Mouse (Mus musculus) forebrain, embryonic 11.5 days (tissue): ENCODE results near the gene Car12. TPM values are rescaled to one million over a fixed set of nuclear protein-coding genes. Genes with fewer than 3 reads are reported as not detected.

ENCODE experiments used
- ATAC-seq: fragments of 200-750 bp; cut with Nextera tagmentation; replicated peaks from 2 replicates; pipeline ENCODE4 v1.8.0; 2017; ENCODE audit warnings: moderate TSS enrichment; ENCODE audit not compliant: low FRiP score
- DNase-seq: peaks from one replicate; pipeline ENCODE4 v3.0.0-alpha.2; 2017; ENCODE audit warnings: low spot score
- H3K27ac ChIP-seq: fragments of 300-500 bp; sonication (generic); 2 replicates; pipeline ENCODE4 v1.5.1; 2014; ENCODE audit warnings: low read depth, low read length
- H3K27me3 ChIP-seq: fragments of 300-500 bp; sonication (generic); 2 replicates; pipeline ENCODE4 v1.6.1; 2014; ENCODE audit warnings: mild to moderate bottlenecking, low read length, mixed read lengths; ENCODE audit not compliant: control insufficient read depth, insufficient read depth
- H3K36me3 ChIP-seq: fragments of 300-500 bp; sonication (generic); 2 replicates; pipeline ENCODE4 v1.6.1; 2014; ENCODE audit warnings: mild to moderate bottlenecking, low read length, moderate library complexity, mixed read lengths; ENCODE audit not compliant: control insufficient read depth, insufficient read depth
- H3K4me1 ChIP-seq: fragments of 300-500 bp; sonication (generic); replicated peaks from 2 replicates; pipeline ENCODE4 v1.6.1; 2014; ENCODE audit warnings: low read length, mixed read lengths; ENCODE audit not compliant: control insufficient read depth, insufficient read depth
- H3K4me2 ChIP-seq: fragments of 300-500 bp; sonication (generic); 2 replicates; pipeline ENCODE4 v1.6.1; 2014; ENCODE audit warnings: low read depth, mild to moderate bottlenecking, low read length, moderate library complexity, mixed read lengths; ENCODE audit not compliant: severe bottlenecking
- H3K4me3 ChIP-seq: fragments of 300-500 bp; sonication (generic); 2 replicates; pipeline ENCODE4 v1.5.1; 2014; ENCODE audit warnings: low read depth, low read length
- H3K9ac ChIP-seq: fragments of 300-500 bp; sonication (generic); 2 replicates; pipeline ENCODE4 v1.6.1; 2014; ENCODE audit warnings: low read length
- H3K9me3 ChIP-seq: fragments of 300-500 bp; sonication (generic); 2 replicates; pipeline ENCODE4 v1.6.1; 2016; ENCODE audit warnings: low read length, mixed read lengths; ENCODE audit not compliant: control insufficient read depth
- WGBS: fragments of 180-500 bp; shearing (Covaris S2); extraction: QIAGEN DNeasy Blood & Tissue Kit; methylation state at CpG from one replicate; pipeline ENCODE4 v1.1.7; 2014; 5-methylcytosine and 5-hydroxymethylcytosine counted together
- polyA plus RNA-seq: library from polyadenylated mRNA; unstranded; fragments of >200 nt; fragmentation: Nextera tagmentation; extraction: Ambion mirVana; gene quantifications from 2 replicates; pipeline ENCODE4 v1.2.1, GENCODE M21; 2014

Gene Car12
- polyA plus RNA-seq, 1 experiment from 2014 or later, result 1.1 TPM

GRCm38 (mm10) chr9:66734568-66734967 is 21.1 kb downstream of the Car12 start:
- WGBS, result 89% methylated on average over 6 of the region's 6 CpGs
- ATAC-seq (no peak), DNase-seq (no peak)
- Histone ChIP-seq H3K36me3 (no peaks in the 10 kb centered on the region), H3K4me3 (no peak overlapping the region), H3K27me3 (no peaks in the 10 kb centered on the region), H3K27ac (no peak overlapping the region), H3K9me3 (no peaks in the 10 kb centered on the region), H3K4me1 (no peaks in the 10 kb centered on the region), H3K9ac (no peak overlapping the region), H3K4me2 (no peak overlapping the region)

DNA sequence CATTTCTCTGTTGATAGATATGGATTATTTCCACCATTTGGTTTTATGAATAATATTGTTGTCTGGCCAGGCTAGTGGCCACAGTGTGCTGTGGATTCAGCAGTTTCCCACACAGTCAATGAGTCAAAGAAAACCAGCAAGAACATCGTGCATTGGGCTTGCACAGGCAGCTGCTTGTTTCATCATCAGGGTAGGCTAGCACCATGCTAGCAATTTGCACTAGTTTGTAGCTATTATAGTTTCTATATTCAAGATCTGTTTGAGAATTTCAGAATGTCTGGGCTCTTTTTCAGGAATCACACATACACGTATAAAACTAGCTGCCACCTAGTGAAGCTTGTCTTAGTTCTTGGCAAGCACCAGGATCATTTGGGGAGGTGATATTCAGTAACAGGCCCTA is 21.6 kb downstream of the Car12 start:
- Histone ChIP-seq H3K4me1 (no peaks in the 10 kb centered on the region), H3K36me3 (no peaks in the 10 kb centered on the region), H3K9me3 (no peaks in the 10 kb centered on the region), H3K27me3 (no peaks in the 10 kb centered on the region), H3K4me3 (no peak overlapping the region), H3K27ac (no peak overlapping the region), H3K4me2 (no peak overlapping the region), H3K9ac (no peak overlapping the region)
- 92% methylated on average over 2 of the region's 2 CpGs for WGBS
- ATAC-seq, result no peak
- no peak for DNase-seq

GRCm38 (mm10) chr9:66736016-66736415 is 22.5 kb downstream of the Car12 start:
- H3K9me3 ChIP-seq, result no peaks in the 10 kb centered on the region
- H3K4me3 ChIP-seq, result no peak overlapping the region
- 86% methylated on average over 3 of the region's 3 CpGs for WGBS
- H3K4me2 ChIP-seq, result no peak overlapping the region
- DNase-seq (no peak), ATAC-seq (no peak)
- no peaks in the 10 kb centered on the region for H3K27me3 ChIP-seq
- no peaks in the 10 kb centered on the region for H3K36me3 ChIP-seq
- no peaks in the 10 kb centered on the region for H3K4me1 ChIP-seq
- no peak overlapping the region for H3K9ac ChIP-seq
- no peak overlapping the region for H3K27ac ChIP-seq

DNA sequence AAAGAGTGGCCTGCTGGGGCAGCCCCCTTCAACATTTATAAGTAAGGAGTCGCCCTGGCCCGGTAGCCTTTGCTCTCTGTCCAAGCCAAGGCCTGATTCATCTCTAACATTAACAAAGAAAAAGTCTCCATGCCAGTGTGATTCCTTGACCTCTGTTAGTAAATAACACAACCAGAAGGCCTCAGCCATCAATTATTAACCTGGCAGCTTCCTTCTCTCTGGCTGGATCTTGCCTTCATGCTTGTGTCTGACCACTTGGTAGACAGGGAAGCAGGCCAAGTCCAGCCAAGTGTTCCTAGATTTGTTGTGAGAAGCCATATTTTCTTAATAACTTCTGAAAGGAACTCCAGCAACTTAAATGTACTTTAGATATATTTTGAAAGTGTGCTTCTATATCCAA is 23.1 kb downstream of the Car12 start:
- Histone ChIP-seq H3K27ac (no peak overlapping the region), H3K4me3 (no peak overlapping the region), H3K36me3 (no peaks in the 10 kb centered on the region), H3K9me3 (no peaks in the 10 kb centered on the region), H3K4me1 (no peaks in the 10 kb centered on the region), H3K9ac (no peak overlapping the region), H3K27me3 (no peaks in the 10 kb centered on the region), H3K4me2 (no peak overlapping the region)
- ATAC-seq (no peak), DNase-seq (no peak)
- 90% methylated on average over 2 of the region's 2 CpGs for WGBS

DNA sequence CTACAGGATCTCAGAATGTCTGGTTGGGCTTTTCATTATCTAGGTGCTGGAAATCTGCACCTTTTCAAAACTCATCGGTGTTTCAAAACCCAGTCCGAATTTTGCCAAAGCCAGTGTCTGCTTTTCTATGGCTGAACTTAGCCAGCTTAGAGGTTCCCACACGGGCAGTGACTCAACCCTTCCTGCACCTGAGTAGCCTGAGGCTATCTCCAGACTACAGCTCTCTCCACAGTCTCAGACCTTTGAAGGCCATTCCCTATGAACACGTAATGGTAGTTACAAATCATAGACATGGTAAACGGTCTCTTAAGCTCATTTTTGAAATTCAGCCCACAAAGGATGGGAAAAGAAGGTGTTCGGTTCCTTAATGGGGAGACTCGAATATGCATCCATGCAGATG is 26.0 kb downstream of the Car12 start:
- Histone ChIP-seq H3K4me3 (no peak overlapping the region), H3K36me3 (no peaks in the 10 kb centered on the region), H3K27me3 (no peaks in the 10 kb centered on the region), H3K4me1 (no peaks in the 10 kb centered on the region), H3K9me3 (no peaks in the 10 kb centered on the region), H3K9ac (no peak overlapping the region), H3K4me2 (no peak overlapping the region), H3K27ac (no peak overlapping the region)
- WGBS, result 83% methylated on average over 7 of the region's 7 CpGs
- ATAC-seq (no peak), DNase-seq (no peak)

DNA sequence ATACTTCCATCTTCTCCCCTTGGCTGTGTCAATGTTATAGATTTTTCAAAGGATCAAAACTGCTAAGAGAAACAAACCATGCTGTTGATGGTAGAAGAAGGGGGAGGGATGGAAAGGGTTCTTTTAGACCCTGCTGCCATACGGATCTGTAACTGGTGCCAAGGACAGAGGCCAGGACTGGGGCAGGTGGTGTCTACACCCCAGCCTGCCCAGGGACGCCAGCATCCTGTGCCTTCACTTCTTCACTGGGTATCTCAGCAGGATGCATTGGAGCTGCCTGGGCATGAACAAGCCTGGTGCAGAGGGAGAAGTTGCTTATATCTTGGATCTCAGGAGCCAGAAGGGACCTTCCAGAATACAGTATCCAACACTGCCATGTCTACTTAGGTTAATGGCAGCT is 31.0 kb downstream of the Car12 start:
- Histone ChIP-seq H3K4me1 (no peaks in the 10 kb centered on the region), H3K4me3 (no peak overlapping the region), H3K4me2 (no peak overlapping the region), H3K27me3 (no peaks in the 10 kb centered on the region), H3K36me3 (no peaks in the 10 kb centered on the region), H3K9ac (no peak overlapping the region), H3K9me3 (no peaks in the 10 kb centered on the region), H3K27ac (no peak overlapping the region)
- ATAC-seq (no peak), DNase-seq (no peak)
- WGBS, result 92% methylated on average over 2 of the region's 2 CpGs

GRCm38 (mm10) chr9:66748390-66748789 is 34.9 kb downstream of the Car12 start:
- Histone ChIP-seq H3K27ac (no peak overlapping the region), H3K36me3 (no peaks in the 10 kb centered on the region), H3K9ac (no peak overlapping the region), H3K4me2 (no peak overlapping the region), H3K4me3 (no peak overlapping the region), H3K27me3 (no peaks in the 10 kb centered on the region), H3K4me1 (no peaks in the 10 kb centered on the region), H3K9me3 (no peaks in the 10 kb centered on the region)
- ATAC-seq (no peak), DNase-seq (peak; percentile 30)
- WGBS, result 88% methylated on average over 15 of the region's 15 CpGs

GRCm38 (mm10) chr9:66752849-66753248 is 39.4 kb downstream of the Car12 start:
- WGBS, result 89% methylated on average over 6 of the region's 6 CpGs
- Histone ChIP-seq H3K9ac (no peak overlapping the region), H3K27ac (no peak overlapping the region), H3K4me1 (no peaks in the 10 kb centered on the region), H3K4me2 (no peak overlapping the region), H3K27me3 (no peaks in the 10 kb centered on the region), H3K36me3 (no peaks in the 10 kb centered on the region), H3K9me3 (no peaks in the 10 kb centered on the region), H3K4me3 (no peak overlapping the region)
- no peak for ATAC-seq
- DNase-seq, result no peak

GRCm38 (mm10) chr9:66760991-66761390 is 47.5 kb downstream of the Car12 start:
- DNase-seq, result no peak
- Histone ChIP-seq H3K4me2 (no peak overlapping the region), H3K4me3 (no peak overlapping the region), H3K9me3 (no peaks in the 10 kb centered on the region), H3K9ac (no peak overlapping the region), H3K4me1 (no peaks in the 10 kb centered on the region), H3K27ac (no peak overlapping the region), H3K27me3 (no peaks in the 10 kb centered on the region), H3K36me3 (no peaks in the 10 kb centered on the region)
- 75% methylated on average over 1 of the region's 1 CpGs for WGBS
- no peak for ATAC-seq
